Mouse (Mus musculus) C2C12 (cell line): ENCODE measurements around the gene Srsf5. TPM values are rescaled to one million over a fixed set of nuclear protein-coding genes. Genes with fewer than 3 reads are reported as not detected.
"Not testable (repeated sequence)": the region's sequence is repeated elsewhere in the genome, so short reads cannot be mapped to it uniquely, and the experiment has no call there.

Experiments used
- H3K27me3 ChIP-seq: one replicate; pipeline ENCODE4 v1.6.1; 2011; ENCODE audit not compliant: control insufficient read depth, insufficient read depth, insufficient read length
- H3K36me3 ChIP-seq: one replicate; pipeline ENCODE4 v1.6.1; 2011; ENCODE audit not compliant: control insufficient read depth, insufficient read depth
- H3K4me3 ChIP-seq: one replicate; pipeline ENCODE4 v1.5.1; 2011; ENCODE audit warnings: mild to moderate bottlenecking, control low read depth; ENCODE audit not compliant: poor library complexity, insufficient read depth, severe bottlenecking
- H3K79me2 ChIP-seq: one replicate; pipeline ENCODE4 v1.6.1; 2011; ENCODE audit not compliant: control insufficient read depth, insufficient read depth
- H3K79me3 ChIP-seq: one replicate; pipeline ENCODE4 v1.6.1; 2011; ENCODE audit warnings: low read depth, control low read depth
- H3ac ChIP-seq: one replicate; pipeline ENCODE3; 2011; ENCODE audit warnings: low read depth; ENCODE audit not compliant: control insufficient read depth, insufficient read length
- CEBPB ChIP-seq: IDR thresholded peaks from one replicate; pipeline ENCODE4 v1.6.1; 2011; ENCODE audit warnings: low read depth, mild to moderate bottlenecking, control low read depth, moderate library complexity
- CTCF ChIP-seq: IDR thresholded peaks from one replicate; pipeline ENCODE4 v1.5.1; 2011; ENCODE audit not compliant: control insufficient read depth, insufficient read depth, insufficient read length
- FOSL1 ChIP-seq: IDR thresholded peaks from one replicate; pipeline ENCODE4 v1.8.0; 2011; ENCODE audit warnings: mild to moderate bottlenecking, low read length; ENCODE audit not compliant: poor library complexity, insufficient read depth, severe bottlenecking
- MAX ChIP-seq: IDR thresholded peaks from one replicate; pipeline ENCODE4 v1.6.1; 2011; ENCODE audit warnings: mild to moderate bottlenecking, control low read depth
- MYOD1 ChIP-seq: IDR thresholded peaks from one replicate; pipeline ENCODE4 v1.6.1; 2011; ENCODE audit warnings: low read depth; ENCODE audit not compliant: control insufficient read depth, insufficient read length
- MYOG ChIP-seq: IDR thresholded peaks from one replicate; pipeline ENCODE4 v1.6.1; 2011; ENCODE audit not compliant: control insufficient read depth, insufficient read length; ENCODE audit errors: extremely low read depth
- USF1 ChIP-seq: IDR thresholded peaks from one replicate; pipeline ENCODE4 v1.6.1; 2011; ENCODE audit warnings: low read depth, mild to moderate bottlenecking, control low read depth, moderate library complexity
- polyA plus RNA-seq: library from polyadenylated mRNA; unstranded; fragments of >200 nt; fragmentation: generic; extraction: Trizol; gene quantifications from one replicate; pipeline ENCODE4 v1.2.1, GENCODE M21; 2012; ENCODE audit warnings: missing spikeins

Srsf5 gene
- polyA plus RNA-seq, 1 experiment = 113 TPM

DNA sequence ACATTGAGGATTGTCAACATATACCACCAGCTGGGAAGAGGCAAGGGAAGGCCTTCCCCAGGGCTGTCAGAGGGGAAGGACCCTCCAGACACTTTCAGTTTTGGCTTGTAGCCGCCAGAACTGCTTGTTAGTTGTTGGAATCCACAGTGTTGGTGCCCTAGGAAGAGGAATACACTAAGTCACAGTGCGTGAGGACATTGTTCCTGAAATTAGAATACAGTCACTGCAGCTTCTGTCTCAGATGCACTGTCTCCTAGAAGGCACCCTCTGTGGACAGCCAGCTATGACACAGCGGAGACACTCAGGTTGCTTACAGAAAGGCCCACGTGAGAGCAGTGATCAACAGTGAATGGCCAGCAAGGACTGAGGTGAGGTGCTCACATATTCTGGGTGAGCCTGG is 6.1 kb upstream of the Srsf5 start:
- Histone ChIP-seq H3K79me2 (no peaks in the 10 kb centered on the region), H3K4me3 (no peak overlapping the region), H3K79me3 (no peaks in the 10 kb centered on the region), H3K27me3 (no peaks in the 10 kb centered on the region), H3ac (no peak overlapping the region), H3K36me3 (no peaks in the 10 kb centered on the region)
- TF ChIP-seq MAX (no peak), FOSL1 (no peak), USF1 (no peak), CTCF (no peak), CEBPB (no peak), MYOG (no peak), MYOD1 (no peak)

GRCm38 (mm10) chr12:80941886-80942285 is 3.4 kb upstream of the Srsf5 start:
- peaks cover 12% of the 10 kb centered on the region for H3K79me3 ChIP-seq
- peaks cover 17% of the 10 kb centered on the region for H3K79me2 ChIP-seq
- no peak for TF ChIP-seq CTCF
- no peak overlapping the region for H3ac ChIP-seq
- H3K36me3 ChIP-seq = peaks cover 7% of the 10 kb centered on the region
- H3K27me3 ChIP-seq = no peaks in the 10 kb centered on the region
- no peak overlapping the region for H3K4me3 ChIP-seq

- no peaks in the 10 kb centered on the region for H3K27me3 ChIP-seq
- no peak overlapping the region for H3ac ChIP-seq
- no peak overlapping the region for H3K4me3 ChIP-seq
- peaks cover 32% of the 10 kb centered on the region for H3K79me2 ChIP-seq
- no peak for TF ChIP-seq FOSL1
- peaks cover 22% of the 10 kb centered on the region for H3K36me3 ChIP-seq
- peaks cover 26% of the 10 kb centered on the region for H3K79me3 ChIP-seq
Measured at GRCm38 (mm10) chr12:80943395-80943794, 1.9 kb upstream of the Srsf5 start.

- Histone ChIP-seq H3K4me3 (no peak overlapping the region), H3ac (no peak overlapping the region), H3K36me3 (peaks cover 30% of the 10 kb centered on the region), H3K27me3 (no peaks in the 10 kb centered on the region), H3K79me2 (peaks cover 40% of the 10 kb centered on the region), H3K79me3 (peaks cover 34% of the 10 kb centered on the region)
- TF ChIP-seq MAX (no peak), FOSL1 (no peak), MYOG (no peak), CEBPB (no peak), MYOD1 (no peak), CTCF (no peak), USF1 (no peak)
Measured at GRCm38 (mm10) chr12:80944204-80944603, 1.1 kb upstream of the Srsf5 start.

DNA sequence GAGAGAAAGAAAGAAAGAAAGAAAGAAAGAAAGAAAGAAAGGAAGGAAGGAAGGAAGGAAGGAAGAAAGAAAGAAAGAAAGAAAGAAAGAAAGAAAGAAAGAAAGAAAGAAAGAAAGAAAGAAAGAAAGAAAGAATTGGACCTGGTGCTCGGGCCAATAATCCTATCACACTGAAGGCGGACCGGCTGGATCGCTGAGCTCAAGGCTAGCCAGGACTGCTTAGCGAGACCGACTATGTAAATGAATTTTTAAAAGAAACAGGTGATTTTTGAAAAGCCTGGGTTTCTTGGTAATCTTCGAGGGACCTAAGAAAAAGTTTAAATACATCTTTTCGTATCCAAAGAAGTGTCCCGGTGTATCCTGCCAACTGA is 356 bp upstream of the Srsf5 start:
- H3K36me3 ChIP-seq = peaks cover 35% of the 10 kb centered on the region
- H3ac ChIP-seq, H3K27me3 ChIP-seq: not testable (repeated sequence)
- peak overlapping the region; percentile 98 for H3K4me3 ChIP-seq
- peaks cover 38% of the 10 kb centered on the region for H3K79me3 ChIP-seq
- peaks cover 47% of the 10 kb centered on the region for H3K79me2 ChIP-seq

DNA sequence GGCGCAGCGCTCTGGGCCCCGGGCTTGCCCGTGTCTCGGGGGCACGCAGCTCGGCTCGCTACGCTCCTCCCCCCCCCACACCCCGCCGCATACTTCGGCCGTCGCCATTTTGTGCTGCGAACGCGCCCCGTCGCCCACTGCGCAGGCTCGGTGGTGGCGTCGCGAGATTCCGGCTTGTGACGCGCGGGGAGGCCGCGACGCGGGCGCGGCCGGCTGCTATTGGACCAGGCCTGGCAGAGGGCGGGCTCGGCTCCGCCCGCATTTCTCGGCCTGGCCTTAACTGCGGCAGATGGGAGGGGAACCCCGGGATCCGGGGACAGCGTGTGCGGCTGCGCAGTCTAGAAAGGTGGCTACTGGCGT is 672 bp downstream of the Srsf5 start:
- Histone ChIP-seq H3K4me3 (peak overlapping the region; percentile 98), H3ac (peak overlapping the region; percentile 82), H3K27me3 (no peaks in the 10 kb centered on the region), H3K79me3 (peaks cover 47% of the 10 kb centered on the region), H3K79me2 (peaks cover 56% of the 10 kb centered on the region), H3K36me3 (peaks cover 45% of the 10 kb centered on the region)
- TF ChIP-seq CEBPB (no peak), MAX (no peak), MYOD1 (no peak), CTCF (no peak), USF1 (no peak), FOSL1 (no peak), MYOG (no peak)

DNA sequence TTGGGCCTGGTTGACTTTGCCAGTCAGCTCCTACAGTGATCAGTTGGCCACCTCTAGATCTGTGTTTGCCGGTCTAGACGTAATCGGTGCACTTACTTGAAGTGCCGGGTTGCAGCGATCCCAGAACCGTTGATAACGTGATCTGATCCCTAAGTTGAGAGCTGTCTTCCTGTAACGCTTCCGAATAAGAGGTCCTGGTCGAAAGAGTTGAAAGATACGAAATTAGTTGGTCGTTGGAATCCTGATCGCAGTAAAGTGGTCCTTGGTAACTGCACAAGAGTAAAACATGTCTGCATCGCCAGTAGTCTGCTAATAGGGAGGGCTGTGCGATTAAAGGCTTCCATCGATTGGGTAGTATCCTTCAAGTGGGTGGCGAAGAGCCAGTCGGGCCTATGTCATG is 2.9 kb downstream of the Srsf5 start:
- peaks cover 68% of the 10 kb centered on the region for H3K36me3 ChIP-seq
- no peak overlapping the region for H3ac ChIP-seq
- H3K27me3 ChIP-seq = no peaks in the 10 kb centered on the region
- H3K4me3 ChIP-seq = no peak overlapping the region
- TF ChIP-seq FOSL1 (no peak), MYOG (no peak), CEBPB (no peak), MYOD1 (no peak), CTCF (no peak), USF1 (no peak), MAX (no peak)
- H3K79me3 ChIP-seq = peaks cover 67% of the 10 kb centered on the region
- peaks cover 79% of the 10 kb centered on the region for H3K79me2 ChIP-seq

- H3ac ChIP-seq, H3K4me3 ChIP-seq, H3K27me3 ChIP-seq: not testable (repeated sequence)
- Histone ChIP-seq H3K79me2 (peaks cover 93% of the 10 kb centered on the region), H3K79me3 (peaks cover 80% of the 10 kb centered on the region), H3K36me3 (peaks cover 82% of the 10 kb centered on the region)
Measured at GRCm38 (mm10) chr12:80949603-80950002, 4.3 kb downstream of the Srsf5 start.
